Mouse (Mus musculus): ENCODE data around the gene Gtf2ird2.

Gene Gtf2ird2

GRCm38 (mm10) chr5:134183880-134184808 lies at the start of gene Gtf2ird2:
TSS of gene Gtf2ird2 (plus strand) at chr5:134184019.
- CTCF ChIA-PET, result interaction anchor here (0.8 kb wide), 1 partner anchor 152 kb away, joined by 4 read pairs; no protein-coding TSS in a partner anchor

- CTCF ChIA-PET, result no interaction called here
Observed at GRCm38 (mm10) chr5:134136022-134136421, 47.8 kb upstream of the Gtf2ird2 start.

- CTCF ChIA-PET, result no interaction called here
Observed at GRCm38 (mm10) chr5:134137933-134138332, 45.9 kb upstream of the Gtf2ird2 start.

GRCm38 (mm10) chr5:134139429-134139828 lies 44.4 kb upstream of the Gtf2ird2 start:
- CTCF ChIA-PET, result no interaction called here

- CTCF ChIA-PET, result no interaction called here
Observed at GRCm38 (mm10) chr5:134141236-134141635, 42.6 kb upstream of the Gtf2ird2 start.

GRCm38 (mm10) chr5:134142381-134142780 lies 41.4 kb upstream of the Gtf2ird2 start:
- CTCF ChIA-PET, result no interaction called here

GRCm38 (mm10) chr5:134144986-134145385 lies 38.8 kb upstream of the Gtf2ird2 start:
- CTCF ChIA-PET, result no interaction called here

GRCm38 (mm10) chr5:134147194-134147753 lies 36.5 kb upstream of the Gtf2ird2 start:
- CTCF ChIA-PET, result no interaction called here

- CTCF ChIA-PET, result no interaction called here
Observed at GRCm38 (mm10) chr5:134148153-134148552, 35.7 kb upstream of the Gtf2ird2 start.

GRCm38 (mm10) chr5:134151895-134152294 lies 31.9 kb upstream of the Gtf2ird2 start:
- CTCF ChIA-PET, result no interaction called here

GRCm38 (mm10) chr5:134155916-134156466 lies 27.8 kb upstream of the Gtf2ird2 start:
- CTCF ChIA-PET, result no interaction called here

- CTCF ChIA-PET, result no interaction called here
Observed at GRCm38 (mm10) chr5:134164688-134165087, 19.1 kb upstream of the Gtf2ird2 start.

- CTCF ChIA-PET, result interaction anchor here (0.7 kb wide), 1 partner anchor 13 kb away, joined by 3 read pairs; no protein-coding TSS in a partner anchor
Observed at GRCm38 (mm10) chr5:134166642-134167041, 17.2 kb upstream of the Gtf2ird2 start.

GRCm38 (mm10) chr5:134168033-134168432 lies 15.8 kb upstream of the Gtf2ird2 start:
- CTCF ChIA-PET, result no interaction called here

- CTCF ChIA-PET, result no interaction called here
Observed at GRCm38 (mm10) chr5:134169231-134169630, 14.6 kb upstream of the Gtf2ird2 start.

- CTCF ChIA-PET, result interaction anchor here (0.7 kb wide), 1 partner anchor 35 kb away, joined by 5 read pairs; no protein-coding TSS in a partner anchor
Observed at GRCm38 (mm10) chr5:134170167-134170566, 13.7 kb upstream of the Gtf2ird2 start.

- CTCF ChIA-PET, result interaction anchor here (0.5 kb wide), 1 partner anchor 16 kb away, joined by 3 read pairs; no protein-coding TSS in a partner anchor
Observed at GRCm38 (mm10) chr5:134173206-134173605, 10.6 kb upstream of the Gtf2ird2 start.

GRCm38 (mm10) chr5:134175696-134176095 lies 8.1 kb upstream of the Gtf2ird2 start:
- CTCF ChIA-PET, result interaction anchor here (0.7 kb wide), 1 partner anchor 11 kb away, joined by 3 read pairs; no protein-coding TSS in a partner anchor

- CTCF ChIA-PET, result interaction anchor here (0.7 kb wide), 1 partner anchor 10 kb away, joined by 3 read pairs; no protein-coding TSS in a partner anchor
Observed at GRCm38 (mm10) chr5:134176169-134176881, 7.5 kb upstream of the Gtf2ird2 start, which contains the start of gene Rcc1l. TSS of gene Rcc1l (minus strand) at chr5:134176774.

- CTCF ChIA-PET, result interaction anchor here (1.0 kb wide), 1 partner anchor 331 kb away, joined by 3 read pairs; no protein-coding TSS in a partner anchor
Observed at GRCm38 (mm10) chr5:134178536-134178935, 5.3 kb upstream of the Gtf2ird2 start.

GRCm38 (mm10) chr5:134179871-134180270 lies 3.9 kb upstream of the Gtf2ird2 start:
- CTCF ChIA-PET, result interaction anchor here (0.6 to 1.4 kb wide), 5 partner anchors 13 to 291 kb away, joined by 3 to 6 read pairs (median 4); no protein-coding TSS in a partner anchor
